Mouse (Mus musculus): ENCODE data around the gene Wrap53. TPM values are rescaled to one million over a fixed set of nuclear protein-coding genes. Genes with fewer than 3 reads are reported as not detected.
"Not testable (repeated sequence)": the region's sequence is repeated elsewhere in the genome, so short reads cannot be mapped to it uniquely, and the experiment has no call there.

Wrap53 gene
- polyA plus RNA-seq, 1 experiment from 2014 or later = 17.9 TPM

DNA sequence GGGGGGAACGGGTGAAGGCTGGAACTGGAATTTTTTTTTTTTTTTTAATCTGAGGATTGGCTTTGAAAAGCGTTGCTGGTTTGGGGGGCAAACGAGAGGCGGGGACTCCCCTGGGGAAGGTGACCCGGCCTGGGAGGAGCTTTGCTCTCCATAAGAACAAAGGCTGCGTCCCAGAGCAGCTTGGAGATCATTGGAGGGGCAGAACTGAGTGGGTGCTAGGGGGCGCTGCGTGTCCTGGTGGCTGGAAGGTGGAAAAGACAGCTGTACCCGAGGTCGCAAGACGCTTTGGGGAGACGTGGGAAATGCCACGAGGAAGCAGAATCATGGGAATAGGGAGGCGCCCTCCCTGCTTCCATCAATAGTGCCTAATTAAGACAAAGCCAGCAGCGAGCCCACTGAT is 33.0 kb downstream of the Wrap53 start:
- H3K4me3 ChIP-seq (replicated peaks; ENCODE audit: low read depth, low read length) = peak overlapping the region; percentile 54
- ATAC-seq (replicated peaks; ENCODE audit: low FRiP score, low read depth) (peak; percentile 16; the same call in 1 of the 2 replicates), DNase-seq (ENCODE audit: low spot score) (no peak)
- H3K27ac ChIP-seq = peak overlapping the region; percentile 89
- H3K9ac ChIP-seq (ENCODE audit: low read depth, low read length) = peak overlapping the region; percentile 67
- peak overlapping the region; percentile 97 for H3K4me2 ChIP-seq (ENCODE audit: low read length)
- 3% methylated on average over 15 of the region's 15 CpGs for WGBS
- no peaks in the 10 kb centered on the region for H3K9me3 ChIP-seq (replicated peaks; ENCODE audit: low read length)
- TF ChIP-seq CTCF (IDR thresholded peaks at IDR 0.05; ENCODE audit: low read depth) = peak; percentile 52
- H3K36me3 ChIP-seq (ENCODE audit: insufficient read depth, low read length) = no peaks in the 10 kb centered on the region
- H3K4me1 ChIP-seq (replicated peaks; ENCODE audit: insufficient read depth, low read length) = peaks cover 10% of the 10 kb centered on the region; the same call in 1 of the 2 replicates
- no peaks in the 10 kb centered on the region for H3K27me3 ChIP-seq (ENCODE audit: insufficient read depth, low read length)

DNA sequence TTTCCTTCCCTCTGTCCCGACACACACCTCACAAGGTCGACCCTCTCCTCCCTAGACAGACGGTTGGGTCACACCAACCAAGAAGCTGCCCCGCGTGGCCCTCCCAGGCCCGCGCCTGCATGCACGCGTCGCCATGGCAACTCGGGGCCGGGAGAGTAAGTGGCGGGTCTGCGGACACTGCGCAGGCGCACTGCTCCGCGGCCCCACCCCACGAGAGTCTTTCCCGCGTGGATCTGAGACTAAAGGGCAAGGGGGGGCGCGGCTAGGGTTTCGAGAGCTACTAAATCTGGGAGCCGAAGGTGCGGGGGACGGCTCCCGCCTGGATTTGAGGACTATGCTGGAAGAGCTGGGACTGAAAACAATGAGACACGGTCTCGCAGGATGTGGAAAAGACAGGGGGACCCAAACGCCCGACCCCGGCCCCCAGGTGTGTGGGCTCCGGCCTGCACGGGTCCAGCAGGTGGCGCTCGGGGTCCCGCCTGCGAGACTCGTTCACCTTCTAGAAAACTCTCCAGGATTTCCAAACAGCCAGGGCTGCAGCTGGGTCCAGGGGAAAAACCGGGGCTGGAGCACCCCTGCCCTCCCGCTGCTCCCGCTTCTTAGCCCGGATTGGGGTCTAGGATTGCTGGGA is 33.5 kb downstream of the Wrap53 start:
- Histone ChIP-seq H3K9me3 (replicated peaks; ENCODE audit: low read length) (no peaks in the 10 kb centered on the region), H3K4me2 (ENCODE audit: low read length) (peak overlapping the region; percentile 97), H3K4me1 (replicated peaks; ENCODE audit: insufficient read depth, low read length) (peaks cover 10% of the 10 kb centered on the region; the same call in 1 of the 2 replicates), H3K36me3 (ENCODE audit: insufficient read depth, low read length) (no peaks in the 10 kb centered on the region), H3K27ac (peak overlapping the region; percentile 89), H3K27me3 (ENCODE audit: insufficient read depth, low read length) (no peaks in the 10 kb centered on the region), H3K9ac (ENCODE audit: low read depth, low read length) (peak overlapping the region; percentile 67), H3K4me3 (replicated peaks; ENCODE audit: low read depth, low read length) (peak overlapping the region; percentile 54)
- WGBS = under 1% methylated on average over 44 of the region's 44 CpGs
- TF ChIP-seq CTCF (IDR thresholded peaks at IDR 0.05; ENCODE audit: low read depth) = peak; percentile 68
- ATAC-seq (replicated peaks; ENCODE audit: low FRiP score, low read depth) (peak; percentile 67), DNase-seq (ENCODE audit: low spot score) (peak; percentile 95)

GRCm38 (mm10) chr11:69545957-69546356 is 34.1 kb downstream of the Wrap53 start:
- TF ChIP-seq CTCF (IDR thresholded peaks at IDR 0.05; ENCODE audit: low read depth) = no peak
- peaks cover 10% of the 10 kb centered on the region; the same call in 1 of the 2 replicates for H3K4me1 ChIP-seq (replicated peaks; ENCODE audit: insufficient read depth, low read length)
- H3K4me2 ChIP-seq (ENCODE audit: low read length) = peak overlapping the region; percentile 97
- peak overlapping the region; percentile 89 for H3K27ac ChIP-seq
- H3K9ac ChIP-seq (ENCODE audit: low read depth, low read length) = peak overlapping the region; percentile 67; the same call in 1 of the 2 replicates
- no peaks in the 10 kb centered on the region for H3K27me3 ChIP-seq (ENCODE audit: insufficient read depth, low read length)
- DNase-seq (ENCODE audit: low spot score) (peak; percentile 56), ATAC-seq (replicated peaks; ENCODE audit: low FRiP score, low read depth) (no peak)
- 21% methylated on average over 7 of the region's 7 CpGs for WGBS
- H3K36me3 ChIP-seq (ENCODE audit: insufficient read depth, low read length) = no peaks in the 10 kb centered on the region
- H3K4me3 ChIP-seq (replicated peaks; ENCODE audit: low read depth, low read length) = peak overlapping the region; percentile 54
- H3K9me3 ChIP-seq (replicated peaks; ENCODE audit: low read length) = no peaks in the 10 kb centered on the region

- no peak for ATAC-seq (replicated peaks; ENCODE audit: low FRiP score, low read depth)
- DNase-seq (ENCODE audit: low spot score) = no peak
- H3K27me3 ChIP-seq (ENCODE audit: insufficient read depth, low read length) = no peaks in the 10 kb centered on the region
- no peak overlapping the region for H3K4me2 ChIP-seq (ENCODE audit: low read length)
- no peak overlapping the region for H3K9ac ChIP-seq (ENCODE audit: low read depth, low read length)
- no peaks in the 10 kb centered on the region for H3K9me3 ChIP-seq (replicated peaks; ENCODE audit: low read length)
- TF ChIP-seq CTCF (IDR thresholded peaks at IDR 0.05; ENCODE audit: low read depth) = no peak
- H3K4me3 ChIP-seq (replicated peaks; ENCODE audit: low read depth, low read length) = no peak overlapping the region
- 38% methylated on average over 3 of the region's 3 CpGs for WGBS
- H3K4me1 ChIP-seq (replicated peaks; ENCODE audit: insufficient read depth, low read length) = 0 out of 2 replicates have a peak, but pooled peaks cover 10% of the 10 kb centered on the region
- no peaks in the 10 kb centered on the region for H3K36me3 ChIP-seq (ENCODE audit: insufficient read depth, low read length)
- no peak overlapping the region for H3K27ac ChIP-seq
Observed at GRCm38 (mm10) chr11:69543598-69543997, 36.5 kb downstream of the Wrap53 start.

- WGBS = 69% methylated on average over 1 of the region's 3 CpGs
- not testable (repeated sequence) for H3K27ac ChIP-seq; H3K4me2 ChIP-seq (ENCODE audit: low read length); H3K9ac ChIP-seq (ENCODE audit: low read depth, low read length); DNase-seq (ENCODE audit: low spot score); H3K4me3 ChIP-seq (replicated peaks; ENCODE audit: low read depth, low read length); ATAC-seq (replicated peaks; ENCODE audit: low FRiP score, low read depth); H3K36me3 ChIP-seq (ENCODE audit: insufficient read depth, low read length); H3K9me3 ChIP-seq (replicated peaks; ENCODE audit: low read length); H3K4me1 ChIP-seq (replicated peaks; ENCODE audit: insufficient read depth, low read length); H3K27me3 ChIP-seq (ENCODE audit: insufficient read depth, low read length)
Observed at GRCm38 (mm10) chr11:69541741-69542140, 38.3 kb downstream of the Wrap53 start.

GRCm38 (mm10) chr11:69540700-69541099 is 39.4 kb downstream of the Wrap53 start:
- Histone ChIP-seq H3K36me3 (ENCODE audit: insufficient read depth, low read length) (no peaks in the 10 kb centered on the region), H3K27ac (no peak overlapping the region), H3K4me1 (replicated peaks; ENCODE audit: insufficient read depth, low read length) (0 out of 2 replicates have a peak, but pooled peaks cover 3% of the 10 kb centered on the region), H3K27me3 (ENCODE audit: insufficient read depth, low read length) (no peaks in the 10 kb centered on the region), H3K9ac (ENCODE audit: low read depth, low read length) (no peak overlapping the region), H3K4me3 (replicated peaks; ENCODE audit: low read depth, low read length) (no peak overlapping the region), H3K9me3 (replicated peaks; ENCODE audit: low read length) (no peaks in the 10 kb centered on the region), H3K4me2 (ENCODE audit: low read length) (no peak overlapping the region)
- ATAC-seq (replicated peaks; ENCODE audit: low FRiP score, low read depth) = no peak
- TF ChIP-seq CTCF (IDR thresholded peaks at IDR 0.05; ENCODE audit: low read depth) = no peak
- WGBS = 91% methylated on average over 2 of the region's 2 CpGs
- no peak for DNase-seq (ENCODE audit: low spot score)
